Mouse (Mus musculus) adrenal gland, adult 18-20 months (tissue): ENCODE results near the gene Nacad. TPM values are rescaled to one million over a fixed set of nuclear protein-coding genes. Genes with fewer than 3 reads are reported as not detected.

Experiments used
- DNase-seq, 2 experiments: peaks; one replicate each; pipeline ENCODE4 v3.0.0; 2021 to 2022; ENCODE audit warnings: low spot score in 2 of 2
- total RNA-seq, 2 experiments: library from RNA; stranded (reverse); gene quantifications; 1 replicate in 1 of 2; 2 replicates in 1 of 2; pipeline ENCODE4 v1.2.3; 2021

Nacad gene
- total RNA-seq, 2 experiments from 2014 or later = 1.6 to 1.9 TPM

DNA sequence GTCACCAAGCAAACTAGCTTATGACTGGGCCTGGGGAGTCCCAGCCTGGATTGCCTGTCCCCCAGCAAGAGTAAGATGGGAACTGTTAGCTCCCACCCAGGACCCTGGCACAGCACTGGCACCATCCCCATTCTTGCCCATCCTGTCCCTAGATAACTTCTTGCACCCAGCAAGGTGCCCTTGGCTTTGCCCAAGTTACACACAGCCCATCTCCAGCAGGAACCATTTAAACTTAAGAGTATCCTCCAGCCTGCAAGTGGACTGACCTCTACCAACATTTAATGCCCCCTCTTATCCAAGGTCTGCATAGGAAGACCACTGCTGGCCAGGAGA, 1.3 kb downstream of the Nacad start:
- DNase-seq = no peak

DNA sequence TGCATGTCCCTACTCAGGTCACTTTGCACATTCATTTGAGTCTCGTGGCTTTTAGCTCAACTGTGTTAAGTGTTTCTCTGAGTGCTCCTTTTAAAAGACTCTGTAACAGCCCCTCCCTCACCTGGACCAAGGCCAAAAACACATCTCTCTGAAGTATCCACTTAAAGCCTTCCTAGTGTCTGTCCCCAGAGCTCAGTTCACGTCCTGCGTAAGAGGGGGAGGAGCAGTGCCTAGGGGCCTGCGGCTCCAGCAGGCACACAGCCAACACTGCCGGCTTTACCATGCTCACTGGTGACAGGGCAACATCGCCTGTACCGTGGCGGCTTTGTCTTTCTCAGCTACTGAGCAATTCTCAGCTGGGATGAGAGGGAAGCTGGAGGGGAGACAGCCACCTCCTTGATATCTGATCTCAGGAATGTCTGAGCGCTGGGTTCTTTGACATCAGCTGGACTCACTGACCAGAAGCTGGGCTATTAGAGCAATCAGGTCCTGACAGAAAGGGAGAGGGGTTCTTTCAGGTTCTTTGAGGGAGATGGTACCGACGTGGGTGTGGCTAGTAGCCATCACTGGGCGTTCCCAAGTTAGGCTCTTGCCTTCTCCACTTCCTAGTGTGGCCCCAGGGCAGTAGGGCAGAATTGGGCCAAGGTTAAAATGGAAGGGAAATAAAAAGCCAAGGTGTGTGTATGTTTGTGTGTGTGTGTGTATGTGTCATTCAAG, 1.8 kb downstream of the Nacad start:
- DNase-seq = no peak

DNA sequence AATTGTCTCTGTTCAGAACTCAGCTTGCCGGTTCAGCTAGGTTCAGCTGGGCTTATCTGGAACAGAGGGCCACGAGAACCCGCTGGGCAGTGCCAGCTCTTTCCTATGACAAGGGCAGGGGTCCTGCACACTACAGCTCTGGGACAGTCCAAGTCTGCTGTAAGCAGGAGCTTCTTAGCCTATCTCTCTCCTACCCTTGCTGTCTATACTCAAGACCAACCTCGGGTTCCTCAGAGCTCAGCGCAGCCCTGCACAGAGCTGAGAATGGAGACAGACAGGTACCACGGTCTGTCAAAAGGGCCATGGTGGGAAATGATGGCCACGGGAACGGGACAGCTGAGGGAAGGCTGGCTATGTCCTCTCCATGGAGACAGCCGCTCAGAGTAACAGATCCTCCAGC, 2.6 kb downstream of the Nacad start:
- no peak for DNase-seq

DNA sequence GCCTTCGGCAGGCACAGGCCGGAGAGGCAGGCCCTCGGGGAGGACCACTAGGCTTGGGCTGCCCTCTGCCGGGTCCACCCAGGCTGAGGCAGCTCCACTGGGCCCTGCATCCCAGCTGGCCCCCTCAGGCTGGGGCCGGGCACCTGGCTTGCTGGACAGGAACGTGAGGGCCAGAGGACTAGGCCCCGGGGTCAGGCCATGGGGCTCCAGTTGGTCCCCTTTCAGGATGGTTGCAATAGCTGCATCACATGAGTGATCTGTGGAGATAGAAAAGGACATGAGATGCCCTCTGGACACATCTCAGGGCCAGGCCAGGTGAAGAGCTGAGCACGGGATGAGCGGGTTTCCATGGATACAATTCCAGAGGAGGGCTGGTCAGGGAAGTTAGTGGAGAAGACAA, 3.2 kb downstream of the Nacad start:
- DNase-seq = no peak

DNA sequence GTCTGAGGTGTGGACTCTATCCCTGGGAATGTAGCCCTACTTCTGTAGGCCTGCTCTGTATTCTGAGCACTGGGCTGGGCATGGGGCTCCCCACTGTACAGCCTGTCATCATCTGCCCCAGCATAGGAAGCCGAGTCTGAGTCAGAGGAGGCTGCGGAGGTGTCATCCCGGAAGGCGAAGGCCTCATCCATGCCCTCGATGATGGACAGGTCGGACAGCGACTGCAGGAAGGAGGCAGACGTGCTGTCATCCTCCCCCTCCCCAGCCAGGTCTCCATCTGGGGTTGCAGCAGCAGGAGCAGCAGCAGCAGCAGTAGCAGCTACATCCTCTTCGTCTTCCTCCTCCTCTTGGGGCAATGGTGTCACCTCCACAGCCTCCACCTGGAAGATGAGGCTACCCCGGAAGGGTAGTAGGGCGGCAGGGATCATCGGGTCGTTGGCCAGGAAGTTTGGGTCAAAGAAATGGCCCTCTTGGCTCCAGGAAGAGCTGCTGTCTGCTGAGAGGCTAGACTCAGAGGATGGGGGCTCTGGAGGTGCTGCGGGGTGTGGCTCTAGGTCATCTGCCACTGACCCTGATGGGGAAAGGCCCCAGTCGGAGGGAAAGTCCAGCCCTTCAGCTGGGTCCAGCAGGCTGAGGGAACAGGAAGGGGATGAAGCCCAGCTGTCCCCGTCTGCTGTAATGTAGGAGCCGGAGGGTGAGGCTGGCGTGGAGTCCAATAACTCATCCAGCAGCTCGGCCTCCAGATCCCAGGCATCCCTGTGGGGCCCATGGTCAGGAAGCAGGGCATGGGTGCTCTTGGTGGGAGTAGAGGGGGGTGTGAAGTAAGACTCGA, 4.0 kb downstream of the Nacad start:
- no peak for DNase-seq

DNA sequence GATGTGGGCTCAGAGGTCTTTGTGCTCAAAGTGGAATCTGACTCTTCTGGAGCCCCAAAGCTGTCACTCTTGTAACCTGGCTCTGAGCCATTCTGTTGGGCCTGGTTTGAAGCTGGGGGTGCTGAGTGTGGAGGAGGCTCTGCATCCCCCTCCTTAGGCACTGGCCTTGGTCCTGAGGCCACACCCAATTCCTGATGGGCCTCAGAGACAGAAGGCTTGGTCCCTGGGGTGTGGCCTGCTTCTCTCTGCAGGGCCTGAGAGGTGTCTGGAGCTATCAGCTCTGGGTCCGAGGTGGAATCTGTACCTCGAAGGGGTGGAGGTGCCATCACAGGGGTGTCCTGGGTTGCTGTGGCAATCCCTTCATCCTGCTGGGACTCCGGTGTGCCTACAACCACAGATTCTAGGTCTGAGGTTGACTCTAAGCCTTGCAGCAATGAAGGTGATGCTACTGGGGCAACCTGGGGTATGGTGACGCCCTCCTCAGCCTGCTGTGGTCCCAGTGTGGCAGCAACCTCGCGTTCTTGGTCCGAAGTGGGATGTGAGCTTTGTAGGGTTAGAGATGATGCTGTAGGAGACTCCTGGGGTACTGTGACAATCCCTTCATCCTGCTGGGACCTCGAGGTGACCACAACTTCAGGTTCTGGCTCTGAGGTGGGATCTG, 5.4 kb downstream of the Nacad start:
- no peak for DNase-seq

DNA sequence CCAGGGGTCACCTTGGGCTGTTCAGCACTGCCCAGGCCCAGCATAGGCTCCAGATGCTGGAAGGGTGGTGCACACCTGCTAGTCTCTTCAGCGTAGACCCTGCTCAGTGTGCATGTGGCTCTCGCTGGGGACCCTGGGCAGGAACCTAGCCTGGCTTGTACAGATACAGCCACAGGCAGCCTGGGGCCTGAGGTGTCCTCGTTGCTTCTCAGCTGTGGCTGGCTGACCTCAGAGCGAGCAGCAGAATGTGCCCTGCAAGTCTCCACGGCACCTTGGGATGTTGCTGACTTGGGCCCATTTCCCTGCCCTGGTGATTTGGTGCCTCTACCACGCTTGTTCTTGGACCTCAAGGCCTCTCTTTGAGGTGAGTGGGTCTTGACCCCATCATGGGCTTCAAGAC, 6.0 kb downstream of the Nacad start:
- DNase-seq = no peak

DNA sequence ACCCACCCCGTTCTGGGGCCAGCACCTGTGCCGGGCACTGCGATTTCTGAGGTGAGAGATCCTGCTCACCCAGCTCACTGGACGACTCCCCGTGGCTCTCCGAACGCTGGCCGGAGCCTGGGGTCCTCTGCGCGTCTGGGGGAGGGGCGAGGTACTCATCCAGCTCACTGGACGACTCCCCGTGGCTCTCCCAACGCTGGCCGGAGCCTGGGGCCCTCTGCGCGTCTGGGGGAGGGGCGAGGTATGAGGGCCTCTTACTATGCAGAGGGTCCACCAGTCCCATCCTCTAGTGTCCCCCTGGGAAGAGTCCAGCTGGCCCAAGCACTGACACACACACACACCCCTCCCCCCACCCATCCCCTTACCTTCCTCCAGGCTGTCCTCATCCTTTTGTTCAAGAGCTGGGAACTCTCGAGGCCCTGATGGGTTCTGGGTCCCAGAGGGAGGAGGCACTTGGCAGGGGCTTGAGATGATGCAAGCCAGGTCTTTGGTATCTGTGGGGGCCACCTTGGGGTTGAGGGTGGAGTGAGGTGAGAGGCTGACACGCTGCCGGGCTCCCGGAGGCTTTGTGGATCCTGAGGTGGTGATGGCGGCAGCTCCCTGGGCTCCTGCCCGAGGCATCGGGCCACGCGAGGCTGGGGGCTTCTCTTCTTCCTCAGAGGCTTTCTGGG, 6.7 kb downstream of the Nacad start:
- no peak for DNase-seq

DNA sequence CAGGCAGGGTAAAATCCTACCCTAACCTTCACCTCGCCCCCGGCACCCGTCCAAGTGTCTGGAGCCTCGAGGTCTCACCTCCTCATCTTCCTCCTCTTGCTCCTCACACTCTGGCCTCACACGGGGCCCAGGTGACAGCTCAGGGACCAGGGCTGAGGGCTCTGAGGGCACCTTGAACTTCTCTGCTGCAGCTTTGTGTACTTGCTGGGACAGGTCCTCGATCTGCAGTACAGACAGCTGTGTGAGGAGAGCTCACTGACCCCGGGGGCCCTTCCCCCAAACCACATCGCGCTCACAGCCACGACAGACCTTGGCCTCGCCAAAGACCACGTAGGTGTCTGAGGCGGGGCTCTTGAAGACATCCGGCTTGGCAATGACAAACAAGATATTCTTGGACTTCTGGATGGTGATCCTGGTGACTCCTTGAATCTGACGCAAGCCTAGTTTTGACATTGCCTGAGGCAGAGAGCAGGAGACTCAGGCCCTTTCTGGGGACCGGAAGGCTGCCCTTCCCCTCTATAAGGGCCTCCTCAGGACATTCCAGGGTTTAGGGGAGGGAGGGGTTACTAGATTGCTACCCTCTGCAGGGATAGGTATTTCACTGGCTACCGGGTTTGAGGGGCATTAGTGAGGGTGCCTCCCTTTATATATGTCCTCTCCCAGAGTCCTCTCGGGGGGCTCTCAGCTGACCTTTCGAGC, 7.5 kb downstream of the Nacad start:
- DNase-seq = no peak

DNA sequence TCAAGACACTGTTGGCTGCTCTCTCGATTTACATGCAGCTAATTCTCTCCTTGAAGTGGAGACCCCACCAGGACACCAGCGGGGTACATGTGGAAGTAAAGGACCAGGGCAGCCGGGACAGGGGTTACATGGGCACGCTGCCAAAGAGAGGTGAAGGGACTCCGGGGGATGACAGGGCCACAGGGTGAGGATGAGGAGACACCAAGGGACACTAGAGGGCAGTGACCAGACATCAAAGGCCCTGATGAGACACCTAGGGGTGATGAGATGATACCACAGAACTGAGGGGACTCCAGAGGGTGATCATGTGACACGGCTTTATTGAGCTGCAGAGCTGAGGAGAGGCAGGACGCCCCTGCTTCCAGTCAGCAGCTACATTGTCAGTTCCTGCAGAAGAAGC, 8.3 kb downstream of the Nacad start:
- no peak for DNase-seq

DNA sequence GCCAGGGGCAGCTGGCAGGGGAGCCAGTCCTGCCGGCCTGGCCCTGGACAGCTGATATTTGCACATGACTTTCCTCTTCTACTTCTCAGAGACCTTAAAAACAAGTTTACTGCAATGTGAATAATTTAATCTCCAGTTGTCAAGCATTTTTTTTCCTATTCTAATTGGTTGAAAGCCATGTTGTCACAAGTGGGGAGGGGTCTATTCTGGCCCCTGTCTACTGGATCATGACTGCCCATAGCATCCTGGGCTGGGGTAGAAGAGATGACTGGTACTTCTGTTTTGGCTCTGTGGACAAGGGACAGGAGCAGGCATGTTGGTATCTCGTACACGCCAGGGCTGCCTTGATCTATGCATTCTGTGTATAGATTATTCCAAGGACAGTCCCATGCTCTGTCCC, 9.2 kb downstream of the Nacad start:
- no peak for DNase-seq

DNA sequence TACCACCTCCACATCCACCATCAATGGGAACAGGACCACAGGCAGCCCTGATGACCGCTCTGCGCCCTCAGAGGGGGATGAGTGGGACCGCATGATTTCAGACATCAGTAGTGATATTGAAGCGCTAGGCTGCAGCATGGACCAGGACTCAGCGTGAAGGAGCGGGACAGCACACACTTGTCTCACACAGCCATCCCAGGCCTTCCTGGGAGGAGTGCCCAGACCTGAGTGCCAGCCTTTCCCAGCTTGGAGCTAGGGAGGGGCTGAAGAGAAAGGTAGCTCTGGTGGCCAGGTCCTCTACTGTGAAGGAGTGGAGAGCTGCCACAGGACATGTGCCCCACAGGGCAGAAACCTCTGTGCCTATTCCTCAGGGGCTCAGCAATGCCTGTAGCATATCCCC, 9.6 kb downstream of the Nacad start:
- no peak for DNase-seq

DNA sequence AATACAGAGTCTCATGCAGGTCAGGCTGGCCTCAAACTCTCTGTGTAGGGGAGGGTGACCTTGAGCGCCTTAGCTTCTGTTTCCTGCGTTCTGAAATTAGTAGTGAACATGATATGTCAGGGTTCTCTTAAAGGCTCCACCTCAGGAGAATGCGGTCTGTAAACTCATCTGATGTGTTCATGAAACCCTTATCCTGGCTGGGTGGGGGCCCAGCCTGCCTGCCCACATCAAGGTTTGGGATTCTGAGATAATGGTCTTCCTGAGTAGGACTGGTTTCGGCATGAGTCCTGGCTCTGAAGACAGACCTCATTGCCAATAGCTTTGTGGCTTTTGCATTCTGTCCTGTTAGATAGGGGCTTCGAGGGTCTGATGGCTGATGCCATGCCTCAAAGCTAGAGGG, 10.5 kb downstream of the Nacad start:
- no peak for DNase-seq

DNA sequence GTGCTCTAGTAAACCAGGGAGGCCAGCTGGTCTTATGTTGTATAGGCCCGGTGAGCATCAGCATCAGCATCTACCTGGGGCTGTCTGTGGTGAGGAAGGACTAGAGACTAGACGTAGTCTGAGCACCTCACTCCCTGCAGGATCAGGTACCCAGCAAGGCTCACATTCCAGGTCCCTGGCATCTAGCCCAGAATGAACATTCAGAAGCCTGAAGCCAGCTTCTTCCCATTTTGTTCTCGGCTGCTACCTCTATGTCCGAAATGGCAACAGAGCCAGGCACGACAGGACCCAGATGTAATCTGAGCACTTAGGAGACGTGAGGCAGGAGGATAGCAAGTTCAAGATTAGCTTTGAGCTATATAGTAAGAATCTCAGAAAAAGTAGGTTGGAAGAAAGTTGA, 11.0 kb downstream of the Nacad start:
- no peak for DNase-seq

DNA sequence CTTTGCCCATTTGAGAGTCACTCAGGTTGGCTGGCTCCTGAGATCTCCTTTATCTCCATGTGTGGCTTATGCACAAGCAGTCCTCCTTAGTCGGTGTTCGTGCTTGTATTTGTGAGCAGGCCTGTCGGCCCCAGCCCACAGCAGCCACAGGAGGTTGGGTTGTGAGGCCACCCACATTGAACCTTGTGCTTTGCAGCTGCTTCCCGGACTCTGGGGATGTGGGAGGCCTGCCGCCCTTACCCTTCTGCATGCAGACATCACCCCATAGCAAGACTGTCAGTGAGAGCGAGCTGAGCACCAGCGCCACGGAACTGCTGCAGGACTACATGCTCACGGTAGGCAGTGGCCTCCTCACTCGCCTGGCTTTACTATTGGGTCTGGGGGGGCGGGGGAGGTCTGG, 12.4 kb downstream of the Nacad start:
- DNase-seq = no peak

DNA sequence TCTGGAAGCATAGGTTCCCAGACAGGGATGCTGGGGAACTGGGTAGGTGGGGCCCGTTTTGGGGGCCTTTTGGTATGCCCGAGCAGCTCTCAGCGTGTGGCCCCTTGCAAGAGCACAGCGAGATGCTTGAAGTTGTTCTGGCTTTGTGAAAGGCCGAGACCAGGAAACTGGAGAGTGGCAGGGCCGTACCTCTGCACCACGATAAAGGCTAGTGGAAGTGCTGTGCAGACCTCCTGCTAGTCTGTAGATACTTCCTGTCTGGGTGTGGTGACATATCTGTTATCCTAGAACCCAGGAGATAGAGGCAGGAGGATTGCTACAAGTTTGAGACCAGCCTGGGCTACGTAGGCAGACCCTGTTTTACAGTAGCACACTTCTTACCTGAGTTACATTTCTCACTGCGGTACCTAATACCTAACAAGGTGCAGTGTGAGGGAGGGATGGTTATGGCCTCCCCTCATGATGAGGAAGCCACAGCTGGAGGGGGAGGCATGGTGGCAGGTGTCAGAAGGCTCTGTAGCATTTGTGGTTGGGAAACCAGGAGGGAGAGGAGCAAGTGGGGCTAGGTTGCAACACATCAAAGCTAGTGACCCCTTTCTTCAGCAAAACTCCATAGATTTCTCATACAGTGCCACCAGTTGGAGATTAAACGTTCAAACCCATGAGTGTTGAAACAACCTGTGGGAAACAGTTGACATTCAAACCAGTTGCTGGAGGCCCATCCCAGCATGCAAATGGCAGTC, 14.7 kb downstream of the Nacad start:
- no peak for DNase-seq

DNA sequence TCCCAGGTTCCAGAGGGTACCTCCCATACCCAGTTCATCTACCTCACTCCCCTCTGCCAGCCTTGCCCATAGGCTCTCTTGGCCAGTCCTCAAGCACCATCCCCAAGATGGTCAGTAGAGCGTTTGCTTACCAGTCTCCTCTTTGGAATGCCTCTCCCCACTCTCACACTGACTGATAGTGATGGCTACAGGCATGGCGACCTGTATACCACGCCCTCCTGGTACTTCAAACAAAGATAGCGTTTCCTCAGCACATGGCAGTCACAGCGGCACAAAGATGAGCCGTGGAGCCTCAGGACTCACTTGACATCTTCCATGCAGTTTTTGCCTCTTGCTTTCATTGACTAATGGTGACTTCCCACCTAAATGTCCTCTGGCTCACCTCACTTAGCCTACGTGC, 16.0 kb downstream of the Nacad start:
- no peak for DNase-seq

DNA sequence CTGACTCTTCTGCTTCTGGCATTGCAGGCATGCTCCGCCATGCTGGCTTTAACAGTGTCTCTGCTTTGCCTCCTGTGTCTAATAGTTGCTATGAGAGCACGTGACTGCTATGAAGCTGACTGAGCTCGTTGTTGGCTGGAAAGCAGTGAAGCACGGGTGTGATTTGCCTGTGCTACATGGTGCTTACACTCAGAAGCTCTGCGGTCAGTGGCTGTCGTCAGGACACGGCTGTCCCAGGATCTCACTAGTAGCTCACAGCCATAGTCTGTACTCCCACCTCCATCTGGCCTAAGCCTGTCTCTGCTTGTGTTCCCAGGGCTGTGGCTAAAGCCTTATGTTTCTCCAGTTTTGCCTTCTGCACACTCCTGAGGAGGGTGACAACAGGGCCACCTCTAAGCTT, 17.6 kb downstream of the Nacad start:
- no peak for DNase-seq

DNA sequence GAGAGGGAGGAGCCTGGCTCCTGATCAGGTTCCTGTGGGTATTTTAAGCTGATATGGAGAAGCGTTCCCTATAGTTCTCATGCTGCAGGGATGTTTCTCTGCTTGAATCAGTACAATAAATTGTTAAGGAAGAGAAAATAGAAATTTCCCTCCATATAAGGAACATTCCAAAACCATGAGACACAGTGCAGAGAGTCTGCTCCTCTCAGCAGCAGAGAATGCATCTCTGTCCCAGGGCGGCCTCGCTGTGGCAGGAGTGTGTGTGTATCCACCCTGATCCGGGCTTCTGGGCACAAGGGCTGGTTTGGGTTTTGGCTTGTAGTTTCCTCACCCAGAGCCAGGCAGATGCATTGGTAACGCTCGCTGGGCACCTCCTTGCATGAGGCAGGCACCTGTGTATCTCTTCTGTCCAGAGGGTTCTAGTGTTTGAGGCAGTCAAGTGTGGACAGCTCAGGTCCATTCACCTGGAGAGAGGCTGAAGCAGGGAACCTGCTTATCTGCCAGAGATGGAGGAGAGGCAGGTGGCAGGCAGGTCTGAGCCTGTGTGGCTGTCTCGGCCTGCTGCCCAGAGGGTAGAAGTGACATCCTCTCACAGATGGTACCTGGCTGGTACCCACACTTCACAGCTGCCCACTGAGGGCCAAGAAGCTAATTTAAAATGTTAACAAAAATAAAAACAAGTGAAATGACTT, 18.5 kb downstream of the Nacad start:
- DNase-seq = no peak

DNA sequence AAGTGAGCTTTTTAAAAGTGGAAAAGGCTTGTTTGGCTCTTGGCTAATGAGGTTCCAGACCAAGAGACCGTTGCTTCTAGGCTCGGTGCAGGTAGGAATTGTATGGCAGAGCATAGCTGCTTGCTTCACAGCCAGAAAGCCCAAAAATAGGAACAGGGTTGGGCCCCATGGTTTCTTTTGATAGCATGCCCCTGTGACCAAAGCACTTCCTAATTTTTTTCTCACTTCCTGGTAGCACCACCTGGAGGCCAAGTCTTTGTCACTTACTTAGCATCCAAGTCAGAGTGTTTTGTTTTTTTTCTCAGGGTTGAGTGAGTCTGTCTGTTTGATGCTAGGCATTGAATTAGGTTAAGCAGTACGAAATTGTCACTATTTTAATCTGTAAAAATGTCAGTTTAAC, 19.2 kb downstream of the Nacad start:
- DNase-seq = no peak
